Mouse (Mus musculus) forebrain, embryonic 10.5 days (tissue): Measurements from ENCODE around the gene Ssc4d. TPM values are rescaled to one million over a fixed set of nuclear protein-coding genes. Genes with fewer than 3 reads are reported as not detected.

Experiments
- DNase-seq: peaks from one replicate; pipeline ENCODE4 v3.0.0-alpha.2; 2017; ENCODE audit warnings: low spot score; ENCODE audit errors: extremely low spot score
- H3K27ac ChIP-seq: fragments of 300-500 bp; sonication (generic); 2 replicates; pipeline ENCODE4 v1.5.1; 2016; ENCODE audit warnings: mild to moderate bottlenecking
- H3K27me3 ChIP-seq: fragments of 300-500 bp; sonication (generic); 2 replicates; pipeline ENCODE4 v1.6.1; 2016; ENCODE audit warnings: mild to moderate bottlenecking; ENCODE audit not compliant: poor library complexity, severe bottlenecking
- H3K36me3 ChIP-seq: fragments of 300-500 bp; sonication (generic); replicated peaks from 2 replicates; pipeline ENCODE4 v1.6.1; 2016; ENCODE audit warnings: mild to moderate bottlenecking, moderate library complexity
- H3K4me1 ChIP-seq: fragments of 300-500 bp; sonication (generic); 2 replicates; pipeline ENCODE4 v1.6.1; 2016
- H3K4me3 ChIP-seq: fragments of 300-500 bp; sonication (generic); 2 replicates; pipeline ENCODE4 v1.5.1; 2016; ENCODE audit warnings: mild to moderate bottlenecking, moderate library complexity
- H3K9me3 ChIP-seq: fragments of 300-500 bp; sonication (generic); 2 replicates; pipeline ENCODE4 v1.6.1; 2016; ENCODE audit warnings: mild to moderate bottlenecking, moderate library complexity
- WGBS: fragments of 180-500 bp; shearing (Covaris S2); methylation state at CpG from one replicate; pipeline ENCODE4 v1.1.7; 2016; 5-methylcytosine and 5-hydroxymethylcytosine counted together
- polyA plus RNA-seq: library from polyadenylated mRNA; unstranded; fragments of >200 nt; fragmentation: Nextera tagmentation; extraction: Ambion mirVana; gene quantifications from 2 replicates; pipeline ENCODE4 v1.2.1, GENCODE M21; 2016

The Ssc4d gene
- polyA plus RNA-seq, 1 experiment from 2014 or later, result 1.9 TPM

GRCm38 (mm10) chr5:135994725-135995687 is 20.7 kb upstream of the Ssc4d start, which contains the start of gene Dtx2:
TSS of gene Dtx2 (plus strand) at chr5:135994800.
- Histone ChIP-seq H3K27ac (peak within 1 kb of the TSS; percentile 92), H3K4me1 (peaks cover 14% of the 10 kb centered on the region), H3K27me3 (no peaks in the 10 kb centered on the region), H3K4me3 (peak within 1 kb of the TSS; percentile 82), H3K9me3 (peaks cover 3% of the 10 kb centered on the region; the same call in 1 of the 2 replicates), H3K36me3 (peaks cover 38% of the 10 kb centered on the region)
- DNase-seq, result peak; percentile 86
- WGBS, result 1% methylated on average over 47 of the region's 47 CpGs

DNA sequence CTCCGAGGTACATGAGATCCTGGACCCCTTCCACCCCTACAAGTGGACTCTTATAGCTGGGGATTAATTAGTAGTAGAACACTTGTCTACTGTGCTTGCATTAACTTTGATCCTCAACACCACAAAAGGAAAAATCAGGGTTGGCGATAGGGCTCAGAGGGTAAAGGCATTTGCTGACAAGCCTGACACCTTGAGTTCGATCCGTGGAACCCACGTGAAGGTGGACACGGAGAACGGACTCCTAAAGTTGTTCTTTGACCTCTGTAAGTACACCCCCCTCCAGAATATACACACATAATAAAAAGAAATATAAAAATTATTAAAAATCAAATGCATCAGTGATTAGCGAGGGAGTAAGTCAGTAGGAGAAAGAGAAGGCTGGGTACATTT is 20.0 kb upstream of the Ssc4d start:
- Histone ChIP-seq H3K27ac (peak overlapping the region; percentile 92; the same call in 1 of the 2 replicates), H3K27me3 (no peaks in the 10 kb centered on the region), H3K4me1 (peaks cover 14% of the 10 kb centered on the region), H3K36me3 (peaks cover 31% of the 10 kb centered on the region), H3K9me3 (peaks cover 3% of the 10 kb centered on the region; the same call in 1 of the 2 replicates), H3K4me3 (peak overlapping the region; percentile 82)
- 67% methylated on average over 8 of the region's 8 CpGs for WGBS
- DNase-seq, result no peak

DNA sequence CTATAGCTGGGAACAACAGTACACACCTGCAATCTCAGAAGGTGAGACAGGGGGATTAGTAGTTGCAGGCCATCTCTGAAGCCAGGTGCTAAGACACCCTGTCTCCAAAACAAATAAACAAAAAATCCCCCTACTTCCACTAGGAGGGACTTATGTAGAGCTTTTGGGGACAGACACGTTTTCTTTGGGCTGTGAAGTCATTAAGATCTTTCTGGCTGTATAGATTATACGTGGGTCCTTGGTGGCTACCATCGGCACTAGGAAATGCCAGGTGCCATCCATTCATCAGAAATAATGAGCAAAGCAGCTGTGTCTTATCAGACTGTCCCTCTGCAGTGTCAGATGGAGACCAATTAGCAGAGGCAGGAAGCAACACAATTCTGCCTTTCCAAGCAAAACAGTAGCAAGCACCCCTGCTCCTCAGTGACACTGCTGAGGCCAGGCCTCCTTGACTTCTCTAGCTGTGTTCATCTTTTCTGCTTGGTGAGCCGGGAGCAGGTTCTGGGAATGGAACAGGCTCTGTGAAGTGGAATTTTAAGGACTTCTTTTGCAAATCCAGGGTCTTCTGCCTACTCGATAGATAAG is 19.1 kb upstream of the Ssc4d start:
- no peaks in the 10 kb centered on the region for H3K9me3 ChIP-seq
- no peak overlapping the region for H3K4me3 ChIP-seq
- peaks cover 23% of the 10 kb centered on the region for H3K36me3 ChIP-seq
- WGBS, result 78% methylated on average over 5 of the region's 5 CpGs
- H3K4me1 ChIP-seq, result peaks cover 14% of the 10 kb centered on the region
- DNase-seq, result no peak
- H3K27ac ChIP-seq, result no peak overlapping the region
- no peaks in the 10 kb centered on the region for H3K27me3 ChIP-seq

DNA sequence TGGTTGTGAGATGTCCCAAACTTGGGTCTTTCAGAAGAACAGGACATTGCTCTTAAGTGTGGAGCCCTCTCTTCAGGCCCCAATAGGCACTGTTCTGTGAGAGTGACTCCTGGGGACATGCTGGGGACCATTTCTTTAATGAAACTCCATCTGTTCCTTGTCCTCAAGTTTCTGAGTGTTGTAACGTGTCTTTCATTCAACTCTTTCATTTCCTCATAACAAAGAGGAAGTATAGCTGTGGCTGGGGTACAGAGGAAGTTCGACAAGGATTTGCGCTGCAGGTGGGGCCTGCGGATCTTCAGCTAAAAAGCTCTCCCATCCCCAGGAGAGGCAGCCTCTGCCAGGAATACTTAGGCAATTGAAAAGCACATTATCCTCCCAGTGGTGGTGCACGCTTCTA is 16.3 kb upstream of the Ssc4d start:
- H3K27ac ChIP-seq, result no peak overlapping the region

GRCm38 (mm10) chr5:135987248-135987647 is 12.9 kb upstream of the Ssc4d start:
- WGBS, result 69% methylated on average over 11 of the region's 11 CpGs
- no peaks in the 10 kb centered on the region for H3K27me3 ChIP-seq
- H3K4me1 ChIP-seq, result no peaks in the 10 kb centered on the region
- DNase-seq, result no peak
- no peak overlapping the region for H3K27ac ChIP-seq
- no peak overlapping the region for H3K4me3 ChIP-seq
- no peaks in the 10 kb centered on the region for H3K9me3 ChIP-seq
- H3K36me3 ChIP-seq, result no peaks in the 10 kb centered on the region

More for the DNA sequence above, 16.3 kb upstream of the Ssc4d start:
- no peak for DNase-seq
- 77% methylated on average over 5 of the region's 5 CpGs for WGBS
- H3K9me3 ChIP-seq, result no peaks in the 10 kb centered on the region
- H3K4me1 ChIP-seq, result peaks cover 6% of the 10 kb centered on the region
- H3K4me3 ChIP-seq, result no peak overlapping the region
- H3K27me3 ChIP-seq, result no peaks in the 10 kb centered on the region
- no peaks in the 10 kb centered on the region for H3K36me3 ChIP-seq

- no peak overlapping the region for H3K27ac ChIP-seq
- 0 out of 2 replicates have a peak, but pooled peaks cover 3% of the 10 kb centered on the region for H3K4me1 ChIP-seq
- WGBS, result 70% methylated on average over 6 of the region's 6 CpGs
- H3K36me3 ChIP-seq, result no peaks in the 10 kb centered on the region
- DNase-seq, result no peak
- no peak overlapping the region for H3K4me3 ChIP-seq
- no peaks in the 10 kb centered on the region for H3K9me3 ChIP-seq
- H3K27me3 ChIP-seq, result no peaks in the 10 kb centered on the region
Observed at GRCm38 (mm10) chr5:135984546-135985044, 10.3 kb upstream of the Ssc4d start.

DNA sequence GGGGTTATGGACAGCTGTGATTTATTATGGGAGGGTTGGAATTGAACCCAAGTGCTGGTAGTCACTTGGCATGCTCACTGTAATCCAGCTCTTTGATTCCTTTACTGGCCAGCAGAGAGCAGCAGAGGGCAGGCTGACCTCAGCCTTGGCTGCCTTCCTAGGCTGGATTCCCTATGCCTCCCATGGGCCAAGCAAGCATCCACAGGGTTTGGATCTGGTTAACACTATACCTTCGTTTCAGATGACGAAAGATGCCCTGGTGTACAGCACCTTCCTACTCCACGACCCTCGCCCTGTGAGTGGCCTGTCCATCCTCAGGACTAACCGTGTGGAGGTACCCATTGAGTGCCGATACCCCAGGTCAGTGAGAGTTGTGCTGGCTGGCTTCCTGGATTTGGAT is 8.1 kb upstream of the Ssc4d start:
- H3K36me3 ChIP-seq, result no peaks in the 10 kb centered on the region
- H3K27ac ChIP-seq, result no peak overlapping the region
- H3K4me3 ChIP-seq, result no peak overlapping the region
- H3K9me3 ChIP-seq, result no peaks in the 10 kb centered on the region
- WGBS, result 38% methylated on average over 6 of the region's 6 CpGs
- H3K27me3 ChIP-seq, result no peaks in the 10 kb centered on the region
- DNase-seq, result peak; percentile 64
- 0 out of 2 replicates have a peak, but pooled peaks cover 5% of the 10 kb centered on the region for H3K4me1 ChIP-seq

- Histone ChIP-seq H3K9me3 (no peaks in the 10 kb centered on the region), H3K4me3 (no peak within 1 kb of the TSS), H3K4me1 (0 out of 2 replicates have a peak, but pooled peaks cover 5% of the 10 kb centered on the region), H3K36me3 (no peaks in the 10 kb centered on the region), H3K27ac (no peak within 1 kb of the TSS), H3K27me3 (no peaks in the 10 kb centered on the region)
- 86% methylated on average over 8 of the region's 8 CpGs for WGBS
- no peak for DNase-seq
Observed at GRCm38 (mm10) chr5:135979904-135980303, 5.6 kb upstream of the Ssc4d start, which contains the start of gene Zp3. TSS of gene Zp3 (plus strand) at chr5:135980099.

GRCm38 (mm10) chr5:135979381-135979780 is 5.0 kb upstream of the Ssc4d start:
- peaks cover 9% of the 10 kb centered on the region for H3K4me1 ChIP-seq
- no peak overlapping the region for H3K27ac ChIP-seq
- 79% methylated on average over 5 of the region's 5 CpGs for WGBS
- H3K27me3 ChIP-seq, result no peaks in the 10 kb centered on the region
- H3K36me3 ChIP-seq, result no peaks in the 10 kb centered on the region
- no peak overlapping the region for H3K4me3 ChIP-seq
- no peaks in the 10 kb centered on the region for H3K9me3 ChIP-seq
- DNase-seq, result no peak

DNA sequence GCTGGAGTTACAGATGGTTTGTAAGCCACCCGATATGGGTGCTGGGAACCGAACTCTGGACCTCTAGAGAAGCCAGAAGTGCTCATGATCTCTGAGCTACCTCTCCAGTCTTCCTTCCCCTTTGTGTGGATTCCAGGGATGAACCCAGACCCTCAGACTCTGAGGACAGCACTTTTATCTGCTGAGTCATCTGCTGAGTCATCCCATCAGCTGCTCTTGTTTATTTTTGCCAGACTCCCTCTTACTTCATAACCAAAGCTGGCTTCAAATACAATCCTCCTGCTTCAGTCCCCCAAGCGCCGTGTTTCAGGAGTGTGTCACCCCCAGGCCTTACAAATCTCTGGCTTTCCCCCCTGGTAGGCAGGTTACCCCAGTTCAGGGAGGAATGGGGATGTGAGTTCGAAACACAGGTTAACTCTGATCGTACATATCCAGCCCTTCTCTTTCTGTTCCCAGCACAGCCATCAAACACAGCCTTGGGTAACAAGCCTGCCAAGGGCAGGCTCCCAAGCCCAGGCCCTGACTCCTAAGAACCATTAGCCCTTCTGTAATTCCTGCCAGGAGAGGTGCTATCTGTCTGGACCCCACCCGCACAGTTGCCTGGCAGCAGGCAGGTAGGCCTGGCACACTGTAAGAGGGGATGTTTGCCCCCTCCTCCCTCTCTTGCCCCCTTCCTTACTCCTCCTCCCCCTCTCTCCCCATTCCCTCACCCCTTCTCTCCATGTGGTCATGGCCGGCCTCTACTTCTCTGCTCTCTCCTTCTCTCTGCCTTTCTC is 1.8 kb upstream of the Ssc4d start:
- Histone ChIP-seq H3K36me3 (no peaks in the 10 kb centered on the region), H3K4me1 (peaks cover 12% of the 10 kb centered on the region), H3K4me3 (no peak overlapping the region), H3K27me3 (no peaks in the 10 kb centered on the region), H3K9me3 (no peaks in the 10 kb centered on the region), H3K27ac (no peak overlapping the region)
- no peak for DNase-seq
- 92% methylated on average over 8 of the region's 8 CpGs for WGBS

DNA sequence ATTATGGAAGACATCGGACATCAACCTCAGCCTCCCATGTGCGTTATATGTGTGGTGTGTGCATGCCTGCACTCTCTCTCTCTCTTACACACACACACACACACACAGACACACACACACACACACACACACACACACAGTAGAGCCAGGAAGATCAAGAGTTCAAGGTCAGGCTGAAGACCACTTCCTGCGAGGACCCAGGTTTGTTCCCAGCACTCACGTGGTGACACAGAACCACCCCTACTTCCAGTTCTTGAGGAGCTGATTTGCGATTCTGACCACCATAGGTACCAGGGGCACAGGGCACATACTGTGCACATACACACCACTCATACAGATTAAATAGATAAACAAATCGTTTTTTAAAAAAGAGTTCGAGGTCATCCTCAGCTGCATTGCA is 2.5 kb downstream of the Ssc4d start:
- H3K4me1 ChIP-seq, result peaks cover 7% of the 10 kb centered on the region
- DNase-seq, result no peak
- no peaks in the 10 kb centered on the region for H3K27me3 ChIP-seq
- H3K27ac ChIP-seq, result no peak overlapping the region
- no peak overlapping the region for H3K4me3 ChIP-seq
- H3K9me3 ChIP-seq, result no peaks in the 10 kb centered on the region
- 94% methylated on average over 7 of the region's 7 CpGs for WGBS
- H3K36me3 ChIP-seq, result no peaks in the 10 kb centered on the region

DNA sequence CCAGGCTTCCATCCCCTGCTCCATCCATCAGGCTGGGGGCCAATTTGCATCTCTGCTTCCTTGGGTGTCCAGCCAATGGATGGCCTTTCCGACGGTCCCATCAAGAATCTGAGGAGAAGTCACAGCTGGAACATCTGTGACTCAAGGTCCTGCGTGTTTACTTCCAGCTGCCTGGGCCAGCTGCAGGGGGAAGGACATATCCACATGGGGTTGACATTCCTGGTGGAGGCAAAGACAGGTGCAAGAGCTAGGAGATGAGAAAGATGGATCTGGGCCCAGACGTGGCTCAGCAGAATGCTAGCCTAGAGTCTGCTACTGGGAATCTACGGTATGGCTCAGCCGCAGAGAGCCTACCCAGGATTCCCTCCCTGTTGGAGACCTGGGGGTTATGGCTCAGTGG is 4.1 kb downstream of the Ssc4d start:
- no peak for DNase-seq
- 90% methylated on average over 6 of the region's 6 CpGs for WGBS
- H3K27me3 ChIP-seq, result peaks cover 10% of the 10 kb centered on the region

More for the DNA sequence above, 4.1 kb downstream of the Ssc4d start:
- Histone ChIP-seq H3K9me3 (no peaks in the 10 kb centered on the region), H3K36me3 (no peaks in the 10 kb centered on the region), H3K4me3 (no peak overlapping the region), H3K27ac (no peak overlapping the region), H3K4me1 (peaks cover 13% of the 10 kb centered on the region)
